Mouse (Mus musculus) embryonic facial prominence, embryonic 10.5 days (tissue): ENCODE results near the gene Trappc4. TPM values are rescaled to one million over a fixed set of nuclear protein-coding genes. Genes with fewer than 3 reads are reported as not detected.
A peak's percentile ranks its signal among the peaks of the same experiment; 100 is the strongest.
"Not testable (repeated sequence)": the region's sequence is repeated elsewhere in the genome, so short reads cannot be mapped to it uniquely, and the experiment has no call there.

ENCODE experiments used
- DNase-seq: peaks from one replicate; pipeline ENCODE4 v3.0.0-alpha.2; 2017; ENCODE audit warnings: low spot score
- H3K27ac ChIP-seq: fragments of 300-500 bp; sonication (generic); replicated peaks from 2 replicates; pipeline ENCODE4 v1.5.1; 2016; ENCODE audit warnings: mild to moderate bottlenecking
- H3K27me3 ChIP-seq: fragments of 300-500 bp; sonication (generic); replicated peaks from 2 replicates; pipeline ENCODE4 v1.6.1; 2016; ENCODE audit warnings: low read depth, mild to moderate bottlenecking; ENCODE audit not compliant: poor library complexity, severe bottlenecking
- H3K36me3 ChIP-seq: fragments of 300-500 bp; sonication (generic); replicated peaks from 2 replicates; pipeline ENCODE4 v1.6.1; 2016; ENCODE audit warnings: mild to moderate bottlenecking, moderate library complexity
- H3K4me1 ChIP-seq: fragments of 300-500 bp; sonication (generic); 2 replicates; pipeline ENCODE4 v1.6.1; 2016
- H3K4me3 ChIP-seq: fragments of 300-500 bp; sonication (generic); 2 replicates; pipeline ENCODE4 v1.5.1; 2016; ENCODE audit warnings: mild to moderate bottlenecking, moderate library complexity
- H3K9me3 ChIP-seq: fragments of 300-500 bp; sonication (generic); 2 replicates; pipeline ENCODE4 v1.6.1; 2016; ENCODE audit warnings: mild to moderate bottlenecking
- WGBS: fragments of 180-500 bp; shearing (Covaris S2); methylation state at CpG from one replicate; pipeline ENCODE4 v1.1.7; 2016; 5-methylcytosine and 5-hydroxymethylcytosine counted together
- polyA plus RNA-seq: library from polyadenylated mRNA; unstranded; fragments of >200 nt; fragmentation: Nextera tagmentation; extraction: Ambion mirVana; gene quantifications from 2 replicates; pipeline ENCODE4 v1.2.1, GENCODE M21; 2016

Gene Trappc4
- 178 and 179 TPM in 2 replicates for polyA plus RNA-seq

GRCm38 (mm10) chr9:44406906-44407751 is at the start of gene Trappc4, which contains the start of gene Rps25:
Trappc4 (minus strand) TSS chr9:44407600.
Rps25 (plus strand) TSS chr9:44407139.
- peak within 1 kb of the TSS; percentile 81 for H3K4me3 ChIP-seq
- peak; percentile 94 for DNase-seq
- under 1% methylated on average over 51 of the region's 51 CpGs for WGBS
- peak within 1 kb of the TSS; percentile 93 for H3K27ac ChIP-seq
- H3K9me3 ChIP-seq = no peaks in the 10 kb centered on the region
- peaks cover 17% of the 10 kb centered on the region for H3K4me1 ChIP-seq
- H3K36me3 ChIP-seq = peaks cover 78% of the 10 kb centered on the region
- no peaks in the 10 kb centered on the region for H3K27me3 ChIP-seq

- WGBS = 9% methylated on average over 4 of the region's 4 CpGs
- peak within 1 kb of the TSS; percentile 32 for H3K27ac ChIP-seq
- peaks cover 38% of the 10 kb centered on the region for H3K4me1 ChIP-seq
- DNase-seq = no peak
- H3K27me3 ChIP-seq = peaks cover 47% of the 10 kb centered on the region
- no peaks in the 10 kb centered on the region for H3K9me3 ChIP-seq
- no peak within 1 kb of the TSS for H3K4me3 ChIP-seq
- H3K36me3 ChIP-seq = no peaks in the 10 kb centered on the region
Measured at GRCm38 (mm10) chr9:44454891-44455220, 47.5 kb upstream of the Trappc4 start, which contains the start of gene Upk2. Upk2 (minus strand) TSS chr9:44454976.

GRCm38 (mm10) chr9:44454132-44454890 is 46.9 kb upstream of the Trappc4 start:
- DNase-seq = peak; percentile 86
- no peaks in the 10 kb centered on the region for H3K36me3 ChIP-seq
- no peaks in the 10 kb centered on the region for H3K9me3 ChIP-seq
- peaks cover 38% of the 10 kb centered on the region for H3K4me1 ChIP-seq
- peaks cover 47% of the 10 kb centered on the region for H3K27me3 ChIP-seq
- no peak overlapping the region for H3K4me3 ChIP-seq
- H3K27ac ChIP-seq = peak overlapping the region; percentile 32
- WGBS = 4% methylated on average over 14 of the region's 14 CpGs

- Histone ChIP-seq H3K36me3 (no peaks in the 10 kb centered on the region), H3K27me3 (peaks cover 28% of the 10 kb centered on the region), H3K9me3 (no peaks in the 10 kb centered on the region), H3K27ac (no peak overlapping the region), H3K4me3 (no peak overlapping the region), H3K4me1 (peaks cover 19% of the 10 kb centered on the region)
- no peak for DNase-seq
Measured at GRCm38 (mm10) chr9:44450387-44450786, 43.0 kb upstream of the Trappc4 start.

GRCm38 (mm10) chr9:44444402-44445025 is 37.1 kb upstream of the Trappc4 start:
- H3K4me3 ChIP-seq, H3K27ac ChIP-seq, H3K9me3 ChIP-seq, DNase-seq, H3K4me1 ChIP-seq, H3K36me3 ChIP-seq, H3K27me3 ChIP-seq: not testable (repeated sequence)
- WGBS = 86% methylated on average over 7 of the region's 7 CpGs

- H3K9me3 ChIP-seq = no peaks in the 10 kb centered on the region
- H3K36me3 ChIP-seq = no peaks in the 10 kb centered on the region
- no peak within 1 kb of the TSS for H3K4me3 ChIP-seq
- H3K27me3 ChIP-seq = no peaks in the 10 kb centered on the region
- WGBS = 77% methylated on average over 19 of the region's 19 CpGs
- no peak within 1 kb of the TSS for H3K27ac ChIP-seq
- DNase-seq = no peak
- H3K4me1 ChIP-seq = peaks cover under 1% of the 10 kb centered on the region; the same call in 1 of the 2 replicates
Measured at GRCm38 (mm10) chr9:44440961-44441360, 33.6 kb upstream of the Trappc4 start, which contains the start of gene Foxr1. Foxr1 (minus strand) TSS chr9:44441136.

GRCm38 (mm10) chr9:44435747-44436146 is 28.3 kb upstream of the Trappc4 start:
- H3K27me3 ChIP-seq = no peaks in the 10 kb centered on the region
- WGBS = 79% methylated on average over 6 of the region's 6 CpGs
- H3K27ac ChIP-seq = 0 out of 2 replicates have a peak overlapping the region, but pooled peaks have one; percentile 26
- no peak overlapping the region for H3K4me3 ChIP-seq
- no peaks in the 10 kb centered on the region for H3K36me3 ChIP-seq
- DNase-seq = no peak
- peaks cover 11% of the 10 kb centered on the region for H3K4me1 ChIP-seq
- H3K9me3 ChIP-seq = no peaks in the 10 kb centered on the region

GRCm38 (mm10) chr9:44432577-44433185 is 25.3 kb upstream of the Trappc4 start:
- 52% methylated on average over 5 of the region's 5 CpGs for WGBS
- Histone ChIP-seq H3K27ac (no peak overlapping the region), H3K27me3 (no peaks in the 10 kb centered on the region), H3K36me3 (no peaks in the 10 kb centered on the region), H3K4me1 (peaks cover 11% of the 10 kb centered on the region), H3K4me3 (no peak overlapping the region), H3K9me3 (no peaks in the 10 kb centered on the region)
- no peak for DNase-seq

GRCm38 (mm10) chr9:44423576-44423975 is 16.2 kb upstream of the Trappc4 start:
- DNase-seq = no peak
- H3K27ac ChIP-seq = no peak overlapping the region
- no peak overlapping the region for H3K4me3 ChIP-seq
- H3K9me3 ChIP-seq = no peaks in the 10 kb centered on the region
- H3K4me1 ChIP-seq = no peaks in the 10 kb centered on the region
- H3K36me3 ChIP-seq = no peaks in the 10 kb centered on the region
- WGBS = 89% methylated on average over 4 of the region's 4 CpGs
- H3K27me3 ChIP-seq = no peaks in the 10 kb centered on the region

GRCm38 (mm10) chr9:44420280-44420898 is 13.0 kb upstream of the Trappc4 start:
- WGBS = 81% methylated on average over 5 of the region's 5 CpGs
- Histone ChIP-seq H3K4me3 (no peak overlapping the region), H3K36me3 (peaks cover 12% of the 10 kb centered on the region), H3K27ac (no peak overlapping the region), H3K4me1 (peaks cover 9% of the 10 kb centered on the region), H3K27me3 (no peaks in the 10 kb centered on the region), H3K9me3 (no peaks in the 10 kb centered on the region)
- no peak for DNase-seq

- H3K36me3 ChIP-seq = peaks cover 16% of the 10 kb centered on the region
- H3K27me3 ChIP-seq, DNase-seq, H3K4me3 ChIP-seq, H3K9me3 ChIP-seq, H3K27ac ChIP-seq, H3K4me1 ChIP-seq: not testable (repeated sequence)
- 97% methylated on average over 9 of the region's 9 CpGs for WGBS
Measured at GRCm38 (mm10) chr9:44419730-44420129, 12.3 kb upstream of the Trappc4 start.
